Mouse (Mus musculus): ENCODE data around the gene Mcat. TPM values are rescaled to one million over a fixed set of nuclear protein-coding genes. Genes with fewer than 3 reads are reported as not detected.

The Mcat gene
- polyA plus RNA-seq, 1 experiment from 2014 or later: 24.9 TPM

DNA sequence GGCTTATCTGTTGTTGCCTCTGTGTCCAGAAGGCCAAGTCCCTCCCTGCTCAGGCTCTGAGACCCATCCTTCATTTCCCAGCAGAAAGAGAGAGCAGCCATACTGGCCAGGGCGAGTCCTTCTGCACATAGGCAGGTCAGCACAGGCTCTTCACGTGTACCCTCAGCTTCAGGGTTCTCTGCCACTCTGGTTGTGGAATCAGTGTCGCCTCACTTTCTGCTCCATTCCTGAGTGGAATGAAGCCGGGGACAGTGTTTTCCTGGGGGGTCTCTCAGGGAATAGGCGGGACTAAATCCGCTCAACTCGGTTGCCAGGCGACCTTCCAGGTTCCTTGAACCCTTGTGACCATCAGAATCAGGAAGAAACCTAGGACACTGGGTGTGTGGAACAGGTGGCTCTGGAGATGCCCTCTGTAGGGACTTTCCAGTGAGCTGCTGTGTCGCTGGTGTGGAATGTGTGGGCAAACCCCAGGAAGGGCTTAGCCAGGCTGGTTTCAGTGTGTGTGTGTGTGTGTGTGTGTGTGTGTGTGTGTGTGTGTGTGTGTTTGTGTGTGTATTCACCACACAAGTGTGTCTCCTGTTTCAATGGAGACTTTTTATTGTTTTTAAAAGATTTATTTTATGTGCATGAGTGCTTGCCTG lies 21.8 kb downstream of the Mcat start:
- 62% methylated on average over 9 of the region's 9 CpGs for WGBS
- Histone ChIP-seq H3K36me3 (ENCODE audit: control insufficient read depth, insufficient read depth, low read length) (peaks cover 4% of the 10 kb centered on the region; the same call in 1 of the 2 replicates), H3K9ac (ENCODE audit: low read length) (no peak overlapping the region), H3K27me3 (ENCODE audit: control insufficient read depth, insufficient read depth, low read length) (no peaks in the 10 kb centered on the region), H3K4me2 (replicated peaks; ENCODE audit: low read depth) (no peak overlapping the region), H3K4me1 (replicated peaks; ENCODE audit: control insufficient read depth, insufficient read depth) (no peaks in the 10 kb centered on the region), H3K9me3 (ENCODE audit: control insufficient read depth, low read length) (no peaks in the 10 kb centered on the region), H3K27ac (replicated peaks) (no peak overlapping the region), H3K4me3 (ENCODE audit: low read depth, low read length) (no peak overlapping the region)
- DNase-seq (ENCODE audit: low spot score) (no peak), ATAC-seq (ENCODE audit: low FRiP score, low TSS enrichment) (peak; percentile 49; the same call in 1 of the 2 replicates)
- no peak for TF ChIP-seq EP300 (optimal IDR thresholded peaks at IDR 0.05)
- no peak for TF ChIP-seq CTCF (IDR thresholded peaks at IDR 0.05; ENCODE audit: low read depth)

DNA sequence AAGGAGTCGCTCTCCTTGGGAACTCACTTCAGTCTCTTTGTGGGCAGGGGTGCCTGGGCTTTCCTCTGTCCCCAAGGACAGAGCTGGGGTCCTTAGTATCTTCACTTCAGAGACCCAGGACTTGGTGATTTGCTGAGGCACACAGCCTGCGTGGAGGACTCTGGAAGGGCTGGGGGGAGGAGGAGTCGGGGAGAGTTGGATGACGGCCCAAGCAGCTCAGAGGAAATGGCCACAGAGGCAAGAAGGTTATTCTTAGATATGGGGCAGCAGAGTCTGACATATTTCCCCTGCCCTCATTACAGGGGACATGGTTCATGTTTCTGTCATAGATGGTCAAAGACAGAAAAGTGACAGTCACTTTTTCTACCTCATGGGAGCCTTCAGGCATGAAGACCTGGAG lies 23.7 kb downstream of the Mcat start:
- Histone ChIP-seq H3K9me3 (ENCODE audit: control insufficient read depth, low read length) (no peaks in the 10 kb centered on the region), H3K27ac (replicated peaks) (no peak overlapping the region), H3K36me3 (ENCODE audit: control insufficient read depth, insufficient read depth, low read length) (no peaks in the 10 kb centered on the region), H3K9ac (ENCODE audit: low read length) (no peak overlapping the region), H3K4me3 (ENCODE audit: low read depth, low read length) (no peak overlapping the region), H3K4me2 (replicated peaks; ENCODE audit: low read depth) (no peak overlapping the region), H3K4me1 (replicated peaks; ENCODE audit: control insufficient read depth, insufficient read depth) (no peaks in the 10 kb centered on the region), H3K27me3 (ENCODE audit: control insufficient read depth, insufficient read depth, low read length) (no peaks in the 10 kb centered on the region)
- no peak for TF ChIP-seq CTCF (IDR thresholded peaks at IDR 0.05; ENCODE audit: low read depth)
- no peak for TF ChIP-seq EP300 (optimal IDR thresholded peaks at IDR 0.05)
- WGBS: 45% methylated on average over 4 of the region's 4 CpGs
- ATAC-seq (ENCODE audit: low FRiP score, low TSS enrichment): no peak
- no peak for DNase-seq (ENCODE audit: low spot score)

DNA sequence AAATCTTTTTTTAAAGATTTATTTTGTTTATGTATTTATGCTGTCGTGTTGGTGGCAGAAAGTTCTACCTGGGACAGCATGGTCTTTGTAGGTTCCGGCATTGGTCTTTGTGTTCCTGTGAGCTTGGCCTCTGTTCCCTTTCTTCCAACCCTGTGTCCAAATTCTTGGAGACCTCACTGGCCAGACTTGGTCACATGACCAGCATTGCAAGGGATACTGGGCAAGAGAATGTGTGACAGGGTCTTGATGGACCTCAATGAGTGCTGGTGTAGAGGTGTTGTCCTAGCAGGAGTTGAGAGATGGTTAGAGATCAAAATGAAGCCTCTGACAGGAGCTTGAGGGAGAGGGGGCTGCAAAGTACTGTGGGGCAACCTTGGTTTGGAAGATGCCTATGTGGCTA lies 24.7 kb downstream of the Mcat start:
- Histone ChIP-seq H3K9ac (ENCODE audit: low read length) (no peak overlapping the region), H3K4me1 (replicated peaks; ENCODE audit: control insufficient read depth, insufficient read depth) (no peaks in the 10 kb centered on the region), H3K27me3 (ENCODE audit: control insufficient read depth, insufficient read depth, low read length) (no peaks in the 10 kb centered on the region), H3K9me3 (ENCODE audit: control insufficient read depth, low read length) (no peaks in the 10 kb centered on the region), H3K27ac (replicated peaks) (no peak overlapping the region), H3K36me3 (ENCODE audit: control insufficient read depth, insufficient read depth, low read length) (no peaks in the 10 kb centered on the region), H3K4me2 (replicated peaks; ENCODE audit: low read depth) (no peak overlapping the region), H3K4me3 (ENCODE audit: low read depth, low read length) (no peak overlapping the region)
- WGBS: 92% methylated on average over 2 of the region's 2 CpGs
- ATAC-seq (ENCODE audit: low FRiP score, low TSS enrichment): no peak
- TF ChIP-seq CTCF (IDR thresholded peaks at IDR 0.05; ENCODE audit: low read depth) (no peak), EP300 (optimal IDR thresholded peaks at IDR 0.05) (no peak)
- DNase-seq (ENCODE audit: low spot score): no peak

DNA sequence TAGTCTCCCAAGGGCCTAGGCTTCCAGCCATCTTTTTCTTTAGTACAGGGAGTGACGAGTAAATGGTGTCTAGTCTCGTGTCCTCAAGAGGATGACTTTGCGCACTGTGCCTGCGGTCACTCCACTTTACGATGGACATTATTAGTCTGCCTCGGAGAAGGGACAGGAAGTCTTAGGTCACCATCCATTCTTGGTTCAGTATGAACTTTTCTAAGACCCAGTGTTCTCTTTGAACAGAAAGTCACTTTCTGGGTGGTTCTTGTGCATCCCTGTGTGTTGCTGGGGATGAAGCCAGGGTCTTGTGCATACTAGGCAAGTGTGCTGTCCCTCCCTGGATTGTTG lies 27.7 kb downstream of the Mcat start:
- H3K27me3 ChIP-seq (ENCODE audit: control insufficient read depth, insufficient read depth, low read length): no peaks in the 10 kb centered on the region
- no peak for ATAC-seq (ENCODE audit: low FRiP score, low TSS enrichment)
- H3K4me3 ChIP-seq (ENCODE audit: low read depth, low read length): no peak overlapping the region
- H3K4me1 ChIP-seq (replicated peaks; ENCODE audit: control insufficient read depth, insufficient read depth): no peaks in the 10 kb centered on the region; the same call in 1 of the 2 replicates
- H3K27ac ChIP-seq (replicated peaks): no peak overlapping the region
- H3K36me3 ChIP-seq (ENCODE audit: control insufficient read depth, insufficient read depth, low read length): no peaks in the 10 kb centered on the region
- no peak overlapping the region for H3K9ac ChIP-seq (ENCODE audit: low read length)
- 71% methylated on average over 6 of the region's 6 CpGs for WGBS
- no peaks in the 10 kb centered on the region for H3K9me3 ChIP-seq (ENCODE audit: control insufficient read depth, low read length)
- DNase-seq (ENCODE audit: low spot score): no peak
- TF ChIP-seq EP300 (optimal IDR thresholded peaks at IDR 0.05) (no peak), CTCF (IDR thresholded peaks at IDR 0.05; ENCODE audit: low read depth) (no peak)
- H3K4me2 ChIP-seq (replicated peaks; ENCODE audit: low read depth): no peak overlapping the region

DNA sequence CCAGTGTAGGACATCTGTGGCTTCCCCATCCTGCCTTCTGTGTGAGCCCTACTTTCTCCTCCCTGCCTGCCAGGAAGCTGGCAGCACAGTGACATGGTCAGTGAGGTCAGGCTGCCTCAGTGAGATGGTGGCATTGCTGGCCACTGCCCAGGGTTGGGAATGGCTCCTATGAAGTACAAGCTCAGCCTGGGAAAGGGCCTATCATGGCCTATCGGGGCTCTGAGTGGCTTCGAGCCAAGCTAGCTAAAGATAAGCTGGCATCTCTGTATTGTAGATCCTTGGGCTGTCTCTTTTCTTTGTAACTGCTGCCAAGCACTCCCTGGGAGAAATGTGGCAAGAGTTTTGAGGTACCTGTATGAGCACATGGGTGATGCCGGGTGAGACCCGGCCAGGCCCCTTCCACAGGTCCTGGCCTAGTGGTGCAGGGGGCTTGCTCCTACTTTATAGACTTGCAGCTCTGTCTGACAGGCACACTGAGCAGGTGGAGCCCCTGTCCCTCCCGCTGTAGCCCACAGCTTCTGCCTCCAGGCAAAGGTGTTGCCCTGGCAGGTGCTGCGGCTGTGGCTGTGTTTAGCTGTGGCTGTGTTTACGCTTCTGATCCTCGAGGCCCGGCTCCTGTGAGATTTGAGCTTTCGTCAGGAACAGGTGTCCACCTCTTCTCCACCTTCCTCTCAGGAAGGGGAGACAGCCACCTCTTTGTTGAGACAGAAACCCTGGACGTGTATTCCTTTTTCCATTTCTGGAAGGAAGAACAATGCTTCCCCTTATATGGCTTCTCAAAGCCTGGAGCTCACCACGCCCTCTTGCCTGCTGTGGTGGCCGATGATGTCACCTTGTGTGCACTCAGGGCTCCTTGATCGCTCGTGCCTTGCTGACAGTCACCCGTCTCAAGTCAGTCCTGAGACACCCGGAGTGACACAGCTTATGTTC lies 28.4 kb downstream of the Mcat start:
- no peaks in the 10 kb centered on the region for H3K9me3 ChIP-seq (ENCODE audit: control insufficient read depth, low read length)
- no peak overlapping the region for H3K4me2 ChIP-seq (replicated peaks; ENCODE audit: low read depth)
- no peak overlapping the region for H3K4me3 ChIP-seq (ENCODE audit: low read depth, low read length)
- ATAC-seq (ENCODE audit: low FRiP score, low TSS enrichment) (peak; percentile 82), DNase-seq (ENCODE audit: low spot score) (peak; percentile 70)
- H3K9ac ChIP-seq (ENCODE audit: low read length): no peak overlapping the region; the same call in 1 of the 2 replicates
- 46% methylated on average over 17 of the region's 17 CpGs for WGBS
- H3K4me1 ChIP-seq (replicated peaks; ENCODE audit: control insufficient read depth, insufficient read depth): no peaks in the 10 kb centered on the region; the same call in 1 of the 2 replicates
- no peaks in the 10 kb centered on the region for H3K36me3 ChIP-seq (ENCODE audit: control insufficient read depth, insufficient read depth, low read length)
- TF ChIP-seq CTCF (IDR thresholded peaks at IDR 0.05; ENCODE audit: low read depth) (no peak), EP300 (optimal IDR thresholded peaks at IDR 0.05) (no peak)
- peak overlapping the region; percentile 58; the same call in 1 of the 2 replicates for H3K27ac ChIP-seq (replicated peaks)
- no peaks in the 10 kb centered on the region for H3K27me3 ChIP-seq (ENCODE audit: control insufficient read depth, insufficient read depth, low read length)

DNA sequence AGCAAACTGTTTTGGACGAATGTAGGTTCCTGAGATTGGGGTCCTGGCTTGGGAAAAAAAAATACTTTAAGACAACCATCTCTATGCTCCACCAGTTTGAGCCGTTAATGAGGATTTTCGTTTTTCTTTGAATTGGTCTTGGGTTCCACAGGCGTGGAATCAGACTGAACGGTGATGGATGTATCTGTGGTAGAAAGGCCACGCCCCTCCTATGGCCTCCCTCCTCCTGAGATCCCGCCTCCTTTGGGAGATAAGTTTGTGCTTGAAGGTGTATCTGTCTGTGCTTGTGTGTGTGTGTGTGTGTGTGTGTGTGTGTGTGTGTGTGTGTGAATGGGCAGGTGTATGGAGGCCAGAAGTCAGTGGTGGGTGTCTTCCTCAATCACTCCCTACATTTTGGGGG lies 31.0 kb downstream of the Mcat start:
- Histone ChIP-seq H3K9ac (ENCODE audit: low read length) (no peak overlapping the region), H3K4me3 (ENCODE audit: low read depth, low read length) (no peak overlapping the region), H3K4me1 (replicated peaks; ENCODE audit: control insufficient read depth, insufficient read depth) (no peaks in the 10 kb centered on the region; the same call in 1 of the 2 replicates), H3K27me3 (ENCODE audit: control insufficient read depth, insufficient read depth, low read length) (no peaks in the 10 kb centered on the region), H3K27ac (replicated peaks) (no peak overlapping the region), H3K9me3 (ENCODE audit: control insufficient read depth, low read length) (no peaks in the 10 kb centered on the region), H3K4me2 (replicated peaks; ENCODE audit: low read depth) (no peak overlapping the region), H3K36me3 (ENCODE audit: control insufficient read depth, insufficient read depth, low read length) (no peaks in the 10 kb centered on the region)
- no peak for TF ChIP-seq EP300 (optimal IDR thresholded peaks at IDR 0.05)
- TF ChIP-seq CTCF (IDR thresholded peaks at IDR 0.05; ENCODE audit: low read depth): no peak
- ATAC-seq (ENCODE audit: low FRiP score, low TSS enrichment) (no peak), DNase-seq (ENCODE audit: low spot score) (no peak)
- 63% methylated on average over 7 of the region's 7 CpGs for WGBS

Data from stomach, postnatal 0 days (tissue).